Mouse (Mus musculus) splenic B cell, adult 2 months (primary cell): Measurements from ENCODE around the gene Cdc42bpb.

Source experiments
- DNase-seq: peaks from one replicate; pipeline ENCODE4 v3.0.0-alpha.2; 2011; ENCODE audit warnings: low read depth, low spot score
- H3K27me3 ChIP-seq: 2 replicates; pipeline ENCODE4 v1.6.1; 2012; ENCODE audit warnings: mild to moderate bottlenecking, low read length, moderate library complexity, mixed read lengths; ENCODE audit not compliant: control insufficient read depth, poor library complexity, insufficient read depth, severe bottlenecking
- H3K36me3 ChIP-seq: 2 replicates; pipeline ENCODE4 v1.6.1; 2012; ENCODE audit warnings: mild to moderate bottlenecking, low read length, moderate library complexity, mixed read lengths; ENCODE audit not compliant: control insufficient read depth, poor library complexity, insufficient read depth, severe bottlenecking

Cdc42bpb gene

DNA sequence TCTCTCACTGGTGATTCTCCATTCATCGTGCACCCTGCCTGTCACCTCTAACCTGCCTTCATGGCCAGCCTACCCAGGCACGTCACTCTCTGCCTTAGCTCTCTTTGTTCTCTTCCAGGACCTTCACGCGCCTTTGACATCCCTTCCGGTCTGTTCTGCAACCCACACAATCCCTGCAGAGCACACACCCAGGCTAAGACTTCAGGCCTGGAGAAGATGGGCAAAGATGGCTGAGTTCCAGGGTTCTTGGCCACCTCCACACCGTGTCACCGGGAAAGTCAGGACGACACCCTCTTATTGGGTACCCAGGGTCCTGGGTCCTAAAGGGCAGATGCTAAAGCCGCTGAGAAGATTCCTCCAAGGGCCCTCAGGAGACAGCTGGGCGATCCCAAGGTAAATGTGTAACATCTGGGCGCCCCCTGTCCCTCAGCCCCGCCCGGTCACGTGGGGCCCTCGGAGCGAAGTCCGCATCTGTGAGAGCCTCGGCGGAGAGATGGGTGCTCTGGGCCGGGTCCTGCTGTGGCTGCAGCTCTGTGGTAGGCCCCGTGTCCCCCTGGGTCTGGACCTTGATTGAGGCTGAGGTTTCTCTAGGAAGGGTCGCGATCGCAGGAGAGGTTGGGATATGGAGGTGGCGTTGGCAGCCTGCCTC lies 106.8 kb downstream of the Cdc42bpb start, which contains the start of gene Amn:
Amn (plus strand) TSS at position 467 of the 649 bp plus-strand sequence.
- Histone ChIP-seq H3K27me3 (no peaks in the 10 kb centered on the region; the same call in 1 of the 2 replicates), H3K36me3 (peaks cover 2% of the 10 kb centered on the region; the same call in 1 of the 2 replicates)
- no peak for DNase-seq

DNA sequence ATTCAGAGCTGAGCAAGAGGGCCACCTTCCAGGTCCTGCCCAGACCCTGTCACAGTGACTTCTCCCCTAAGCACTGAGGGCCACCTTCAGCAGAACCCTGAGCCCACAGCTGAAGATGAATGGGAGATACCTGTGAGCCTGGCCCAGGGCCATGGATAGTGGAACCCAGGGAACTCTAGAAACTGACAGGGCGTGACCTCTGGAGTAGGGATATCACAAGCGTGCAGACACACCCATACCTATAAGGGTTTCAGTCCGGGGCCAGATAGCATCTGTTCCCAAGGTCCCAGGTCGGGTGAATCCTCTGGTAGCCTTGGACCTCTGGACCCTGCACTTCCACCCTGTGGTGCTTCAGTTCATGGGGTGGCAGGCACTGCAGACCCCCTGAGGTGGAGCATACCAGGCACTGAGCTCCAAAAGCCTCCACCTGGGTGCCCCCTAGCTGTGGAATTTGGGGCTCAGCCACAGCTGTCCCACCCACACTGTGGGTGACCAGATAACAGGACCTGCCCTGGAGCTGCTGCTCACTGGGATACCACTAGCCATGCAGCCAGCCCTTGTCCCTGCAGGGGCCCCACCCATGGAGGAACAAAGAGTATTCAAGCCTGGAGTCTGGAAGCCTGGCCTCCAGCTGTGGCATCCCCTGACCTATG lies 109.7 kb downstream of the Cdc42bpb start:
- Histone ChIP-seq H3K27me3 (no peaks in the 10 kb centered on the region; the same call in 1 of the 2 replicates), H3K36me3 (peaks cover 7% of the 10 kb centered on the region; the same call in 1 of the 2 replicates)
- no peak for DNase-seq

DNA sequence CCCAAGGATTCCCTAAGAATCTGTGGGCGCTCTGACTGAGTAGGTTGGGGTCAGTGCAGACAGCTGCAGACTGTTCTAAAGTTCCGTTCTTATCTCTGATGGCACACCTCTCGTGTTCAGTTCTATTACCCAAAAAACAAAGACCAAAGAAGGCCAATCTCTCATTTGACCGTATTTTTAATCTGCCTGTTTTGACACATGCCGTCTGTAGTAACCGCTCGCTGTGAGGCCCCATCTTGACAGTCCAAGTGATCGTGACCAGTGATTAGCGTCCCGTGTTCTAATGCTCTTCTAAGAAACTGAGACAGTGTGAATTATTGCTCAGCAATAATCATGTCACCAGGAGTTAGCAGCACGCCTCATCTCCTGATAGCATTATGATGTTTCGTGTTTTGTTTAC lies 110.9 kb downstream of the Cdc42bpb start:
- DNase-seq, result no peak
- Histone ChIP-seq H3K36me3 (peaks cover 12% of the 10 kb centered on the region; the same call in 1 of the 2 replicates), H3K27me3 (no peaks in the 10 kb centered on the region; the same call in 1 of the 2 replicates)

GRCm38 (mm10) chr12:111265212-111265611 lies 112.3 kb downstream of the Cdc42bpb start:
- peaks cover 14% of the 10 kb centered on the region; the same call in 1 of the 2 replicates for H3K36me3 ChIP-seq
- H3K27me3 ChIP-seq, result no peaks in the 10 kb centered on the region
- no peak for DNase-seq

DNA sequence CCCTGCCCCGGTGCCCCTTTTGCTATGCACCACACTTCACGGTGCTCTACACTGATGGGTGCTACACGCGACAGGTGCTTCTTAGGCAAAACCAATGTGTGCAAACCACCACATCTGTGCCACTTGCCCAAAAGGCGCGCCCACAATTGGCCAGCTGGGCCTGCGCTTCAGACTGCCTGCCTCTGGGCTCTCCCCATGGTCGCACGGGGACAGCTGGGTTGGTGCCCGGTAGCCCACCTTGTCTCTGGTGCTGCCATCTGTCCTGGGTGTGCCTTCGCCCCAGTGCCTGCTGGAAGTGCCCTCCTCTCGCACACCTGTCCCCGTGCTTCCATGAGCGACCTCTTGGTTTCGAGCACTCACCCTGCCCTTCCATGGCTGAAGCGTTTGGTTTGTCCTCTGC lies 113.9 kb downstream of the Cdc42bpb start:
- DNase-seq, result no peak
- Histone ChIP-seq H3K36me3 (peaks cover 20% of the 10 kb centered on the region), H3K27me3 (no peaks in the 10 kb centered on the region)

- Histone ChIP-seq H3K36me3 (peaks cover 30% of the 10 kb centered on the region), H3K27me3 (no peaks in the 10 kb centered on the region)
- DNase-seq, result no peak
Observed at GRCm38 (mm10) chr12:111251227-111251626, 126.3 kb downstream of the Cdc42bpb start.

DNA sequence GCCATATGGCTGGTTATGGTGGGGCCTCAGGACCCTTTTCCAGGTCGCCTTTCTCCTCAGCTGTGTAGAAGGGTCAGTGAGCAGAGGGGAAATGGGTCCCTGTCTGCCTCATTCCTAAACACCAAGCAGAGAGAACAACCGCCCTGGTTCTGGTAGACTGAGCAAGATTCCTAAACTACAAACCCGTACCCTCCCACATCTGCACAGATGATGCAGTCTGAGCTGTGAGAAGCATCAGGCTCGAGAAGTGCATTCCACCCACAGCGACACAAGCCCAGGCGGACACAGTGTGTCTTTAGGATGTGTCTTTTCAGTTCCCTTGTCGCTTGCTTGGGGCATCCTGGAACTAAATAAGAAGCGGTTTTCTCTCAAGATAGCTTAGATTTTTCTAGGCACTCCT lies 127.4 kb downstream of the Cdc42bpb start:
- no peak for DNase-seq
- H3K27me3 ChIP-seq, result no peaks in the 10 kb centered on the region
- peaks cover 28% of the 10 kb centered on the region for H3K36me3 ChIP-seq

DNA sequence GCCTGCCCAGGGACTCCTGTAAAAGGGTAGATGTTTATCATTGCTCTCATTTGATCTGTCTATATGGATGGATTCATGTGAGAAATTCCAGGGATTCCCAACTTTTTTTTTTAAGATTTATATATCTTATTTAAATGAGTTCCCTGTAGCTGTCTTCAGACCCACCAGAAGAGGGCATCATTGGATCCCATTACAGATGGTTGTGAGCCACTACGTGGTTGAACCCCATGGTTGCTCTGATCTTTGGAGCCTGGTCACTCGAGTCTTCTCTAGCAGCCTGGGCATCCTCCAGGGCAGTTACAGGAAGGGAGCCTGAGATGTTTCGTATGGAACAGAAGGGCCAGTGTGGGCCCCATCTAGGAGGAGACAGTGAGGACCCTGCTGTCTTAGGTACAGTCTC lies 128.4 kb downstream of the Cdc42bpb start:
- Histone ChIP-seq H3K36me3 (peaks cover 23% of the 10 kb centered on the region), H3K27me3 (no peaks in the 10 kb centered on the region)
- no peak for DNase-seq

GRCm38 (mm10) chr12:111246808-111247464 lies 130.6 kb downstream of the Cdc42bpb start:
- H3K27me3 ChIP-seq, result no peaks in the 10 kb centered on the region
- no peak for DNase-seq
- peaks cover 28% of the 10 kb centered on the region for H3K36me3 ChIP-seq

- Histone ChIP-seq H3K36me3 (peaks cover 19% of the 10 kb centered on the region), H3K27me3 (no peaks in the 10 kb centered on the region)
- no peak for DNase-seq
Observed at GRCm38 (mm10) chr12:111245070-111245469, 132.4 kb downstream of the Cdc42bpb start.

- Histone ChIP-seq H3K27me3 (no peaks in the 10 kb centered on the region), H3K36me3 (peaks cover 15% of the 10 kb centered on the region)
- DNase-seq, result no peak
Observed at GRCm38 (mm10) chr12:111243733-111244132, 133.8 kb downstream of the Cdc42bpb start.
